Mouse (Mus musculus) cerebellum, adult 8-10 months (tissue): ENCODE data around the gene Zscan26.

Experiments used
- DNase-seq: peaks from one replicate; pipeline ENCODE4 v3.0.0; 2022

Zscan26 gene

GRCm38 (mm10) chr13:21418865-21419264, 34.7 kb downstream of the Zscan26 start:
- DNase-seq, result no peak

- no peak for DNase-seq
These were observed 36.1 kb downstream of the Zscan26 start for GRCm38 (mm10) chr13:21417298-21418010.

DNA sequence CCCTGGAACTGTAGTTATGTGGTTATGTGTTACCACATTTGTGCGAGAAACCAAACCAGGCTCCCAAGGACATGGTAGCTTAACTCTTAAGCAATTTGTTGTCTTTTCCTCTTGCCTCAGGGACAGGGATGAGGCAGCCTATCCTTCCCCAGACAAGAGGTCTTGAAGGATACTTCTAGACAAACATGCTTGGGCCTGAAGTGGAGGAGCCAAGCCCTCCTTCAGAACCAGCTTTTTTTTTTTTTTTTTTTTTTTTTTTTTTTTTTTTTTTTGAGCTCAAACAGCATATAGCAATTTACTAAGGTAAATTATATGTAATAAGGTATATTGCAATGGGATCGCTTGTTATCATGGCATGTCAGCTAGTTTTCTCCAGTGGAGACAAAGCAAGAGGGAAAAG, 37.8 kb downstream of the Zscan26 start:
- DNase-seq, result no peak

DNA sequence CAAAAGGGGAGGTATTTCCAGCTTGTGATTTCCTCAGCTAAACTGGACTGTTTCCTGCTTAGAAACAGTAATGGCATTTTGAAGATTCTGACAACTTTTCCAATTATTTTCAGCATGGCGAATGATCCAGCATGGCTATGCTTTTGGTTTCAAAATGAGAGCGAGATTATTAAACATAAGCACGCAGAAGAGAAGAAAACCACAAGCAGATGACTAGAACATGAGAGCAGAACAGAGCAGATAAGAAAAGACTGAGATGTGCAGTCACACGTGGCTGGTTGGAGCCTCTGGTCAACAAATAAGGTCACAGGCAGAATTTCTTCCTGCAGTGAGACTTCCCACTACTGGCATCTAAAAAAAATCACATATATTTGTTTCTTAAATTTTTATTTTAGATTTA, 38.3 kb downstream of the Zscan26 start:
- DNase-seq, result no peak

DNA sequence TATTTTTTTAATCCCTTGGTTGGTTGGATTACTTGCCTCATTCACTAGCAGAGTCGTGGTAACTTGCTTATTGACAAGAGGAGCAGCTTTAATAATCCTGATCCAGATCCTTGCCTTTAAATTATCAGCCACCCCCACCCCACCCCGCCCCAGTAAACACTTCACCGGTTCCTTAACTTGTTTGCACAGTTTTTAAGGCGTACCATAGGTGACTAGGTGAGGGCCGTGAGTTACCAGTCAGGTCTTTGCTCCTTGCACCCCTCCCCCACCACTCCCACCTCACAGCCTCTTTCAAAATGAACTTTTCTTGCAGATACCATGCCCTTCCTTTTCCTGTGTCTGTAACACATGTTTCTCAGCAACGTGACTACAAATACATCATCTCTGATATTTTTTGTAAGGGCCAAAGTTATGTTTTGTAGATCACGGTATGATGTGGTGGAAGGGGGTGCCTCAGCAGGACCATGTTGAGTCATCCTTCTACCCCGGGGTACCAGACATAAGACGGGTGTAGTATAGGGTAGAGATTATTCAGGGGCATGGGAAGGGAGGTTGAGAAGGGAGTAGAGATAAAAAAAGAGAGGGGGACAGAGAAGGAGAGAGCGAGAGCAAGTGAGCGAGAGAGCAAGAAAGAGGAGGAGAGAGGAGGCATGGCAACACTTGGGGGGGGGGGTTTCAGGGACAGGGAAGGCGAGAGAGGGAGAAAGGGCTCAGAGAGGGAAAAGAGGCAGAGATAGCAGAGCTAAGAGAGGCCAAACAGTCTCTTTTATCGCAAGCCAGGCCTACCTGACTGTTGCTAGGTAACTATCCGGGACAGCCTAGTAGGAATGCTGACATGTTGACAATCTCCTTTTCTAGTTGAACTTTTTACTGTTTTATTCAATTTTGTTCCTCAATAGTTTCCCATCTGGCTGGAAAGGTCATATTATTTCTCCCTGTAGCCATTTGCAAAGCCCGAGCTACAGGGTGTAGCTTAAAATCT, 39.0 kb downstream of the Zscan26 start:
- DNase-seq, result no peak

GRCm38 (mm10) chr13:21408805-21409459, 44.6 kb downstream of the Zscan26 start:
- DNase-seq, result peak; percentile 23

- peak; percentile 84 for DNase-seq
These were observed 45.3 kb downstream of the Zscan26 start for GRCm38 (mm10) chr13:21407969-21408804.

DNA sequence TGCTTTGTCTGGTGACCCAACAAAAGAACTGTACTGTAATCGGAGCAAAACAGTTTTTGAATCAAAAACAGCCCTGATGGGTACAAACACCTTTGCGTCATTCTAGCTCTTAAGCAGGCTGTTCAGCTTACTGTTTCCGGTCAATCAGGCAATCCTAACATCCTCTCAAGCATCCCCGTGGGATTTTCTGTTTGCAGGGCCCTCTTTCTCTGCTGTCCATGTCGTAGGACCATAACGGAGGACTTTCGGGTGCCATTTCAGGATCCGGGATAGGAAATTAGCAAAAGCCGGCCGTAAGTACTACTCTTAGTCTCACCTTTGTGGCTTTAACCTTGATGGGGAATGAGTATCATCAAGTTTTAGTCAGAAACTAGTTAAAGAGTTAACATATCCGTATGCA, 46.2 kb downstream of the Zscan26 start:
- no peak for DNase-seq

- DNase-seq, result no peak
These were observed 50.7 kb downstream of the Zscan26 start for GRCm38 (mm10) chr13:21402848-21403247.

- peak; percentile 83 for DNase-seq
These were observed 51.2 kb downstream of the Zscan26 start, which contains the start of gene Zkscan3 for GRCm38 (mm10) chr13:21402287-21402846. Gene Zkscan3, minus strand, starts transcription at chr13:21402755.

GRCm38 (mm10) chr13:21401636-21402286, 51.8 kb downstream of the Zscan26 start:
- no peak for DNase-seq

GRCm38 (mm10) chr13:21401166-21401565, 52.4 kb downstream of the Zscan26 start:
- DNase-seq, result no peak

GRCm38 (mm10) chr13:21397486-21397885, 56.0 kb downstream of the Zscan26 start:
- no peak for DNase-seq

GRCm38 (mm10) chr13:21396048-21396447, 57.5 kb downstream of the Zscan26 start:
- DNase-seq, result peak; percentile 18

- DNase-seq, result no peak
These were observed 57.9 kb downstream of the Zscan26 start for GRCm38 (mm10) chr13:21395623-21396022.

DNA sequence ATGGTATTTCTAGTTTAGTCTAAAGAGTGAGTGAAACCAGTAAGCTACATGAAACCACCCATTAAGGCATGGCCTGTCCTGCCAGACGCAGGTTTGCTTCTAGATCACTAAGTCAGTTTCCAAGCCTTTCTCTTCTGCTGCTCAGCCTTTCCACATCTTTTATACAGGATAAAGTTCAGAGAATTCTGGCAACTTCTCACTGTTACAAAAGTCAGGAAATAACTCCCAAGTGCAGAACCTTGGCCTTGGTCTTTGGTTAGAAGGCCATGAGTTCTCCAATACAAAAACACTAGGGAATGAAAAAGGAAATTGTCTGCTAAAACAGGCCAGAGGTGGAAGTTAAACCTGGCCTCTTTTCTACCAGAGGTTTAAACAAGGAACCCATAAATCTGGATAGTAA, 58.3 kb downstream of the Zscan26 start:
- DNase-seq, result no peak
